Mouse (Mus musculus) testis, postnatal 10 days (tissue): ENCODE measurements around the gene Adm.
"Not testable (repeated sequence)": the region's sequence is repeated elsewhere in the genome, so short reads cannot be mapped to it uniquely, and the experiment has no call there.

Experiments used
- DNase-seq: peaks from one replicate; pipeline ENCODE4 v3.0.0; 2021; ENCODE audit warnings: low spot score

The Adm gene

GRCm38 (mm10) chr7:110628611-110629354 is 1.3 kb downstream of the Adm start:
- DNase-seq = peak; percentile 59

- peak; percentile 91 for DNase-seq
Measured at GRCm38 (mm10) chr7:110629892-110630666, 2.6 kb downstream of the Adm start.

- DNase-seq = no peak
Measured at GRCm38 (mm10) chr7:110631136-110631888, 3.9 kb downstream of the Adm start.

- no peak for DNase-seq
Measured at GRCm38 (mm10) chr7:110635929-110636328, 8.5 kb downstream of the Adm start.

- no peak for DNase-seq
Measured at GRCm38 (mm10) chr7:110636559-110636958, 9.1 kb downstream of the Adm start.

- no peak for DNase-seq
Measured at GRCm38 (mm10) chr7:110638305-110639110, 11.0 kb downstream of the Adm start.

- DNase-seq = no peak
Measured at GRCm38 (mm10) chr7:110639291-110639915, 11.9 kb downstream of the Adm start.

GRCm38 (mm10) chr7:110639958-110640357 is 12.5 kb downstream of the Adm start:
- DNase-seq = not testable (repeated sequence)

GRCm38 (mm10) chr7:110645311-110645710 is 17.9 kb downstream of the Adm start:
- DNase-seq = peak; percentile 72

GRCm38 (mm10) chr7:110645859-110646258 is 18.4 kb downstream of the Adm start:
- DNase-seq = no peak

- DNase-seq = no peak
Measured at GRCm38 (mm10) chr7:110646611-110647407, 19.3 kb downstream of the Adm start.

GRCm38 (mm10) chr7:110647559-110648454 is 20.3 kb downstream of the Adm start:
- no peak for DNase-seq

- DNase-seq = peak; percentile 70
Measured at GRCm38 (mm10) chr7:110648455-110649085, 21.1 kb downstream of the Adm start.

- DNase-seq = no peak
Measured at GRCm38 (mm10) chr7:110649133-110649987, 21.9 kb downstream of the Adm start.

- DNase-seq = no peak
Measured at GRCm38 (mm10) chr7:110650491-110650890, 23.0 kb downstream of the Adm start.

- DNase-seq = peak; percentile 65
Measured at GRCm38 (mm10) chr7:110651091-110651490, 23.6 kb downstream of the Adm start.

- DNase-seq = no peak
Measured at GRCm38 (mm10) chr7:110655230-110655629, 27.8 kb downstream of the Adm start.

GRCm38 (mm10) chr7:110655966-110656365 is 28.5 kb downstream of the Adm start:
- DNase-seq = no peak
